Mouse (Mus musculus): ENCODE measurements at regions not wholly inside any gene's neighbourhood (a gene's known extent, or its start where the extent isn't known, plus 50 kb on each side); places are given as distances from the start of the nearest gene placed in this dataset.

DNA sequence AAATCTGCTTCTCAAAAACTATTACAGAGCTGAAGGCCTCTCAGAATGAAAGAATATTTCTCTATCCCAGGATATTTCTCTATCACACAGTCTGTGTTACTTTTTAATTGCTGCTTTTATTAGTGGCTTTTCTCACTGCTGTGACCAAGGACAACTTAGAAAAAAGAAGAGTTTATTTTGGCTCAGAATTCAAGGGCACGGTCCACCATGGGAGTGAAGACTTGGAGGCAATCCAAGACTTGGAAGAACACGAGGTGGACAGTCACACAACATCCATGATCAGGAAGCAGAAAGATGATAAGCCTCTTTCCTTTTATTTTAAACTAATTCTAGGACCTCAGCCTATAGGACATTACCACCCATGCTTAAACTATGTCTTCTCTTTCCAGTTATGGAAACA lies 561.5 kb downstream of the Pdcd6ip start:
- Histone ChIP-seq H3K9ac (ENCODE audit: low read length) (no peak overlapping the region), H3K36me3 (ENCODE audit: control insufficient read depth, insufficient read depth) (no peaks in the 10 kb centered on the region), H3K27me3 (ENCODE audit: control insufficient read depth, insufficient read depth, low read length) (no peaks in the 10 kb centered on the region), H3K4me2 (ENCODE audit: low read depth, low read length) (no peak overlapping the region), H3K4me3 (ENCODE audit: low read length) (no peak overlapping the region), H3K9me3 (replicated peaks; ENCODE audit: control insufficient read depth, low read length) (no peaks in the 10 kb centered on the region), H3K4me1 (ENCODE audit: control insufficient read depth, insufficient read depth, low read length) (peaks cover 6% of the 10 kb centered on the region), H3K27ac (ENCODE audit: low read length) (no peak overlapping the region)
- 25% methylated on average over 2 of the region's 2 CpGs for WGBS
- ATAC-seq (replicated peaks; ENCODE audit: extremely low read depth, insufficient read depth, low FRiP score): no peak

DNA sequence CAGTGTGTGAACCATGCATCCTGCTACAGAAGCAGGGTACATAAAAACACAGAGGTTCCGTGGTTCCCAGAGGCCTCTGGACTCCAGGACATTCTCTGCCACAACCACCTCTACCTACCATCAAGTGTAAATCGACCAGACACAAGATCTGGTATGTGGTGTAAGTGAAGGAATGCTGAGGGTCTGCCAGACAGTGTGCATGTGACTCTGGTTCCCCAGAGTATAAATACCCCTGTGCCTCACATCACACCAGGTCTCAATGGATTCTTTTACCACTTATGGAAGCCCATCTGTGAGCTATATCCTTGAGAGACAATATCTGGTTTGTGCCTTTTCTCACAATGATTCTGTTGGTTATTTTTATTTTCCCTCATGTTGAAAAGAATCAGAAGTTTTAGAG lies 563.0 kb downstream of the Pdcd6ip start:
- peak; percentile 89 for ATAC-seq (replicated peaks; ENCODE audit: extremely low read depth, insufficient read depth, low FRiP score)
- 25% methylated on average over 2 of the region's 2 CpGs for WGBS

DNA sequence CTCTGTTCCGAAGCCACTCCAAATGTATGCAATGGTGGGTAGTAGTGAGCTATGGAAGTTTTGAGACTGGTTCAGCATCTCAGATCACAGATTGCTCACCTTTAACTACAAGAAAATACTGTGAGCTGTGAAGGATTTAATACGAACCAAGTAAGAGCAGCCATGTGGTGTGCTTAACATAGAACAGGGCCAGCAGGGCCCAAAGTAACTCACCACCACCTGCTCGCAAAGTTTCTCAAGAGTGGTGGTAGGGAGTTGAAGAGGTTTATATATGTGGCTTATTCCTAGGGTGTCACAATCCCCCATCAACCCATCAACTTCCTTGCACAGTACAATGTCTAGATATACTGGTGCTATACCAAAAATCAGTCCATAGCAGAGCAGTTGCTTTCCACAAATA lies 573.4 kb downstream of the Pdcd6ip start:
- no peak for ATAC-seq (replicated peaks; ENCODE audit: extremely low read depth, insufficient read depth, low FRiP score)
- 85% methylated on average over 3 of the region's 3 CpGs for WGBS
- Histone ChIP-seq H3K36me3 (ENCODE audit: control insufficient read depth, insufficient read depth) (no peaks in the 10 kb centered on the region), H3K4me3 (ENCODE audit: low read length) (no peak overlapping the region), H3K9ac (ENCODE audit: low read length) (no peak overlapping the region), H3K9me3 (replicated peaks; ENCODE audit: control insufficient read depth, low read length) (no peaks in the 10 kb centered on the region), H3K27ac (ENCODE audit: low read length) (no peak overlapping the region), H3K27me3 (ENCODE audit: control insufficient read depth, insufficient read depth, low read length) (no peaks in the 10 kb centered on the region), H3K4me2 (ENCODE audit: low read depth, low read length) (no peak overlapping the region), H3K4me1 (ENCODE audit: control insufficient read depth, insufficient read depth, low read length) (no peaks in the 10 kb centered on the region)

More for the DNA sequence above, 563.0 kb downstream of the Pdcd6ip start:
- no peaks in the 10 kb centered on the region for H3K27me3 ChIP-seq (ENCODE audit: control insufficient read depth, insufficient read depth, low read length)
- peaks cover 6% of the 10 kb centered on the region for H3K4me1 ChIP-seq (ENCODE audit: control insufficient read depth, insufficient read depth, low read length)
- no peaks in the 10 kb centered on the region for H3K36me3 ChIP-seq (ENCODE audit: control insufficient read depth, insufficient read depth)
- no peak overlapping the region for H3K9ac ChIP-seq (ENCODE audit: low read length)
- H3K4me2 ChIP-seq (ENCODE audit: low read depth, low read length): peak overlapping the region; percentile 40; the same call in 1 of the 2 replicates
- peak overlapping the region; percentile 70 for H3K27ac ChIP-seq (ENCODE audit: low read length)
- no peaks in the 10 kb centered on the region for H3K9me3 ChIP-seq (replicated peaks; ENCODE audit: control insufficient read depth, low read length)
- H3K4me3 ChIP-seq (ENCODE audit: low read length): peak overlapping the region; percentile 18; the same call in 1 of the 2 replicates

DNA sequence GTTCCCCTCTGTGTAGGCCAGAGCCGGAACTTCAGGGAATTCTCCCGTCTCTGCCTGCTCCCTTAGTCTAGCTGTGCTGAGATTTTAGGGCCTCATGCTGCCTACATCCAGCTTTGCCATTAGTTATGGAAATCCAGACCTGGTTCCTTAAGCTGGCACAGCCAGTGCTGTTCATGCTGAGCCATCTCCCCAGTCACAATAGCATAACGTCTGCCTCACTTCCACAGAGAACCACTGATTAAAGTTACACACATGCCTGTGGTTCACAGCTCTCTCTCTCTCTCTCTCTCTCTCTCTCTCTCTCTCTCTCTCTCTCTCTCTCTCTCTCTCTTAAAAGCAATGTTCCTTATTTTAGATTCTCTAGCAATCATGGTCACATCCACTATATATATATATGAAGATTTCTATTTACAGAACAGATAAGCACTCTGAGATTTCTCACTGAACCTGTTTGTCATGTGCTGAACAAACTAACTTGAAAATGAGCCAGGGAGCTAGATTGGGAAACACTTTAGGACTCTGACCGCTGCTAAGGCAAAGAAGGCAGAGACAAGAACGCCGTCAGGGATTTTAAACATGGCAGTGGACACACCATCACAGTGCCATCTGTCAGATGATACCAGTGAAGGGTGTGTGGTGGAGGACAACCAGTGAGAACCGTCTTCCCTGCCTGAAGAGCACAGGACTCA lies 584.9 kb downstream of the Pdcd6ip start:
- Histone ChIP-seq H3K9me3 (replicated peaks; ENCODE audit: control insufficient read depth, low read length) (no peaks in the 10 kb centered on the region), H3K9ac (ENCODE audit: low read length) (no peak overlapping the region), H3K27me3 (ENCODE audit: control insufficient read depth, insufficient read depth, low read length) (no peaks in the 10 kb centered on the region), H3K4me2 (ENCODE audit: low read depth, low read length) (peak overlapping the region; percentile 29; the same call in 1 of the 2 replicates), H3K27ac (ENCODE audit: low read length) (peak overlapping the region; percentile 78), H3K36me3 (ENCODE audit: control insufficient read depth, insufficient read depth) (no peaks in the 10 kb centered on the region), H3K4me1 (ENCODE audit: control insufficient read depth, insufficient read depth, low read length) (peaks cover 9% of the 10 kb centered on the region), H3K4me3 (ENCODE audit: low read length) (no peak overlapping the region)
- WGBS: 36% methylated on average over 7 of the region's 7 CpGs
- ATAC-seq (replicated peaks; ENCODE audit: extremely low read depth, insufficient read depth, low FRiP score): peak; percentile 75; the same call in 1 of the 2 replicates

DNA sequence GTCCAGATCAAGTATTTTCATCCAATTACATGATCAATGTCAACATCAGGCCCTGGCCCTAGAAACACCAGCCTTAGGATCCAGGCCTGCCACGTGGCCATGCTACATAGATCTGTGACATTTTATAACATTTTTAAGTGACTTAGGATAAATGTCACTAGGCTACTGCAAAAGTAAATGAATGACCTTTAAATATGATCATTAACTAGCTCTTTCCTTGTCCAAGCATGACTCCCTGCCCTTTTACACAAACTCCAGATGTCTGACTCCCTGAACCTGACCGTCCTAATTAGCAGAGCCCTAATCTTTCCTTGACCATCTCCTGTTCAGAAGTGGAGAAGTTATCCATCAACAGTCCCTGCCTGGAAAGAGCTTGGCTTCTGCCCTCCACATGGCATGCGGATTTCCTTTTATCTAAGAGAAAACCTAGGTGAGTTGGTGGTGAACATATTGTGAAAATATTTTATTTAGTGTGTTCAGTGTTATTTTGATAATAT lies 585.8 kb downstream of the Pdcd6ip start:
- H3K27me3 ChIP-seq (ENCODE audit: control insufficient read depth, insufficient read depth, low read length): no peaks in the 10 kb centered on the region

DNA sequence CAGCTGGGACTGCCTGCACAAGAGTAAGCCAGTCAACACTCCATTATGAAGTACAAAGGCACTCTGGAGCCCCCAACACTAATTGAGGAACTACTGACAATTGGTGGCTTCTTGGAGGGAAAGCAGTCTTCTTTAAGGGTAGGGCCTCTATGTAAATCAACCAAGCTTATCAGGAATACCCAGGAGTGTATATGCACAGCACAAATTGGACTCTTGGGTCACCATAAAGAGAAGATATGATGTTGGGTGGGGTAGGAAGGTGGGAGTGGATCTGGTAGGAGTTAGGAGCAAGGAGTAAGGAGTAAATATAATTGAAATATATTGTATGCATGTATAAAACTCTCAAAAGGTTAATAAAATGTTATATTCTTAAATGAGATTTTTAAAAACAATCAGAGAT lies 587.7 kb downstream of the Pdcd6ip start:
- Histone ChIP-seq H3K36me3 (ENCODE audit: control insufficient read depth, insufficient read depth) (no peaks in the 10 kb centered on the region), H3K27ac (ENCODE audit: low read length) (no peak overlapping the region), H3K9me3 (replicated peaks; ENCODE audit: control insufficient read depth, low read length) (no peaks in the 10 kb centered on the region), H3K9ac (ENCODE audit: low read length) (no peak overlapping the region), H3K4me1 (ENCODE audit: control insufficient read depth, insufficient read depth, low read length) (peaks cover 9% of the 10 kb centered on the region), H3K4me3 (ENCODE audit: low read length) (no peak overlapping the region), H3K4me2 (ENCODE audit: low read depth, low read length) (no peak overlapping the region), H3K27me3 (ENCODE audit: control insufficient read depth, insufficient read depth, low read length) (no peaks in the 10 kb centered on the region)
- ATAC-seq (replicated peaks; ENCODE audit: extremely low read depth, insufficient read depth, low FRiP score): no peak

More for the DNA sequence above, 585.8 kb downstream of the Pdcd6ip start:
- H3K4me2 ChIP-seq (ENCODE audit: low read depth, low read length): no peak overlapping the region
- peaks cover 9% of the 10 kb centered on the region for H3K4me1 ChIP-seq (ENCODE audit: control insufficient read depth, insufficient read depth, low read length)
- ATAC-seq (replicated peaks; ENCODE audit: extremely low read depth, insufficient read depth, low FRiP score): no peak
- WGBS: 70% methylated on average over 3 of the region's 3 CpGs
- H3K36me3 ChIP-seq (ENCODE audit: control insufficient read depth, insufficient read depth): no peaks in the 10 kb centered on the region
- H3K9ac ChIP-seq (ENCODE audit: low read length): no peak overlapping the region
- no peak overlapping the region for H3K4me3 ChIP-seq (ENCODE audit: low read length)
- H3K27ac ChIP-seq (ENCODE audit: low read length): no peak overlapping the region
- no peaks in the 10 kb centered on the region for H3K9me3 ChIP-seq (replicated peaks; ENCODE audit: control insufficient read depth, low read length)

DNA sequence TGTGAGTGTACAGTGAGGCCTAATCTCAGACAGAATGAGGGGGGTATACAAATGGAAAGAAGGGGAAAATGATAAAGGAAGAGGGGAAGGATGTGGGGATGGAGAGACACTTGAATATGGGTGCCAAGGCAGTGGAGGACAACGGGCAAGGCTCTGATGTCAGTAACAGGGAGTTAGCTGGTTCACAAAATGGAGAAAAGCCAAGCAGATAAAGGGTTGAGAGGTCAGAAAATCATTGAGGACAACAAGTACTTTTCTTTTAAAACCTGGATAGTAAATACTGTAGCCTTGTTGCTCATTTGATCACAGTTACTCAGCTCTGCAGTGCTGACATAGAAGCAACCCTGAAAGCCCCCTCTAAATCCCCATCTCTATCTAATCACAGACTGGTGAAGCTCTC lies 588.3 kb downstream of the Pdcd6ip start:
- 62% methylated on average over 1 of the region's 1 CpGs for WGBS
- no peaks in the 10 kb centered on the region for H3K36me3 ChIP-seq (ENCODE audit: control insufficient read depth, insufficient read depth)
- no peaks in the 10 kb centered on the region for H3K27me3 ChIP-seq (ENCODE audit: control insufficient read depth, insufficient read depth, low read length)
- no peak for ATAC-seq (replicated peaks; ENCODE audit: extremely low read depth, insufficient read depth, low FRiP score)
- no peak overlapping the region for H3K27ac ChIP-seq (ENCODE audit: low read length)
- H3K4me1 ChIP-seq (ENCODE audit: control insufficient read depth, insufficient read depth, low read length): peaks cover 11% of the 10 kb centered on the region
- H3K9ac ChIP-seq (ENCODE audit: low read length): no peak overlapping the region
- no peak overlapping the region for H3K4me3 ChIP-seq (ENCODE audit: low read length)
- H3K4me2 ChIP-seq (ENCODE audit: low read depth, low read length): no peak overlapping the region
- no peaks in the 10 kb centered on the region for H3K9me3 ChIP-seq (replicated peaks; ENCODE audit: control insufficient read depth, low read length)

DNA sequence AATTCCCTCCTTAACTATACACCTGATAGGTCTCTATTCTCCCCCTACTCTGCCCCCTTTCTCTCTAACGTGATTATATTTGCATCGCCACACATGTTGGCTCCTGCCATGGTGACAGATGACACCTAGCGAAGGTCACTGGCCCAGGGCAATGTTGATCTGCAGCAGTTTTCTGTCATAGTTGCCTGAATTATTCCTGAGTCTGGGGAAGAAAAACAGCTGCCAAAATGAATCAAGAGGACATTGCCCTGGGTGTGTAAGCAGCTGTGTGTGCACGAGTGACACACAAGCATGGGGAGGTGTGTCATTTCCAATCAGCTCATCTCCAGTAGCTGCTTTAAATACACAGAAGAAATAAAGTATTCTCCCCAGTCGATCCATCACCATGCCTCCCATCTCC lies 592.5 kb downstream of the Pdcd6ip start:
- Histone ChIP-seq H3K27ac (ENCODE audit: low read length) (no peak overlapping the region), H3K27me3 (ENCODE audit: control insufficient read depth, insufficient read depth, low read length) (no peaks in the 10 kb centered on the region), H3K4me3 (ENCODE audit: low read length) (no peak overlapping the region), H3K9ac (ENCODE audit: low read length) (no peak overlapping the region), H3K36me3 (ENCODE audit: control insufficient read depth, insufficient read depth) (no peaks in the 10 kb centered on the region), H3K4me2 (ENCODE audit: low read depth, low read length) (no peak overlapping the region), H3K4me1 (ENCODE audit: control insufficient read depth, insufficient read depth, low read length) (peaks cover 9% of the 10 kb centered on the region; the same call in 1 of the 2 replicates), H3K9me3 (replicated peaks; ENCODE audit: control insufficient read depth, low read length) (no peaks in the 10 kb centered on the region)
- no peak for ATAC-seq (replicated peaks; ENCODE audit: extremely low read depth, insufficient read depth, low FRiP score)
- 81% methylated on average over 5 of the region's 5 CpGs for WGBS

DNA sequence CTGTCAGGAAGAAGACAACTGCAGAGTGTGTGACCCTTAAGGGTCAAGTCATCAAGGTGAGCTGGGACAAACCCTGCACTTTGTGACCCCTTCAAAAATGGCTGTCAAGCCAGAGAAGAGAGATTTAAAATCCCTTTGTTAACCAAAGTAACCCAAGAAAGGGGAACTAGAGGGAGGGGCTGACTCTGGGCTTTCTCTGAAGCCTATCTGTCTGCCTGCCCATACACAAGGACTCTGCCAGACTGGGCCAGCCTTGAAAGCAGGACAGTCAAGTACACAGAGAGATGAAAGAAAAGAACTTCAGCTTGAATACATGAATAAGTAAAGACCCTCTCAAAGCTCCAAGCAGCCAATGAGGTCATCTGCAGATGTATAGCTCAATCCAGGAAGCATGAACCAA lies 595.3 kb downstream of the Pdcd6ip start:
- no peaks in the 10 kb centered on the region for H3K9me3 ChIP-seq (replicated peaks; ENCODE audit: control insufficient read depth, low read length)
- no peak overlapping the region for H3K4me2 ChIP-seq (ENCODE audit: low read depth, low read length)
- H3K36me3 ChIP-seq (ENCODE audit: control insufficient read depth, insufficient read depth): no peaks in the 10 kb centered on the region
- peaks cover 9% of the 10 kb centered on the region; the same call in 1 of the 2 replicates for H3K4me1 ChIP-seq (ENCODE audit: control insufficient read depth, insufficient read depth, low read length)
- ATAC-seq (replicated peaks; ENCODE audit: extremely low read depth, insufficient read depth, low FRiP score): no peak
- no peak overlapping the region for H3K4me3 ChIP-seq (ENCODE audit: low read length)
- H3K27me3 ChIP-seq (ENCODE audit: control insufficient read depth, insufficient read depth, low read length): no peaks in the 10 kb centered on the region
- H3K9ac ChIP-seq (ENCODE audit: low read length): no peak overlapping the region
- no peak overlapping the region for H3K27ac ChIP-seq (ENCODE audit: low read length)
